Mouse (Mus musculus) layer of hippocampus, adult 2 months (tissue): ENCODE data around the gene Iqgap1. TPM values are rescaled to one million over a fixed set of nuclear protein-coding genes. Genes with fewer than 3 reads are reported as not detected.
A peak's percentile ranks its signal among the peaks of the same experiment; 100 is the strongest.

Source experiments
- DNase-seq, 2 experiments: peaks; one replicate each; pipeline ENCODE4 v3.0.0; 2022; ENCODE audit warnings: low spot score in 2 of 2
- H3K27ac ChIP-seq: fragments of 200-600 bp; 2 replicates; pipeline ENCODE4 v1.8.1; 2022
- H3K4me3 ChIP-seq: fragments of 200-600 bp; 2 replicates; pipeline ENCODE4 v1.8.1; 2022; ENCODE audit warnings: mild to moderate bottlenecking
- CTCF ChIP-seq: fragments of 200-600 bp; conservative IDR thresholded peaks from 2 replicates; pipeline ENCODE4 v1.8.1; 2022; ENCODE audit warnings: antibody characterized with exemption, mild to moderate bottlenecking, moderate library complexity
- total RNA-seq, 2 experiments: library from RNA; stranded (reverse); gene quantifications; 2 replicates each; pipeline ENCODE4 v1.2.3; 2021

The Iqgap1 gene
- total RNA-seq, 2 experiments from 2014 or later: 19.4 to 21.6 TPM

GRCm38 (mm10) chr7:80853218-80853617, 27.4 kb upstream of the Iqgap1 start:
- H3K27ac ChIP-seq: no peak overlapping the region
- H3K4me3 ChIP-seq: no peak overlapping the region
- peak; percentile 61 for TF ChIP-seq CTCF
- no peak for DNase-seq

- DNase-seq: no peak
- H3K4me3 ChIP-seq: no peak overlapping the region
- TF ChIP-seq CTCF: no peak
- H3K27ac ChIP-seq: no peak overlapping the region
These were observed 24.7 kb upstream of the Iqgap1 start for GRCm38 (mm10) chr7:80850520-80850919.

GRCm38 (mm10) chr7:80849710-80850109, 23.9 kb upstream of the Iqgap1 start:
- peak; percentile 99 for TF ChIP-seq CTCF
- peak; percentile 49 to 57 for DNase-seq
- H3K4me3 ChIP-seq: no peak overlapping the region
- no peak overlapping the region for H3K27ac ChIP-seq

- no peak for DNase-seq
- Histone ChIP-seq H3K27ac (no peak overlapping the region), H3K4me3 (no peak overlapping the region)
- TF ChIP-seq CTCF: no peak
These were observed 23.5 kb upstream of the Iqgap1 start for GRCm38 (mm10) chr7:80849267-80849666.

- no peak overlapping the region for H3K27ac ChIP-seq
- DNase-seq: no peak
- no peak for TF ChIP-seq CTCF
- H3K4me3 ChIP-seq: no peak overlapping the region
These were observed 20.9 kb upstream of the Iqgap1 start for GRCm38 (mm10) chr7:80846709-80847108.

- Histone ChIP-seq H3K27ac (no peak overlapping the region), H3K4me3 (no peak overlapping the region)
- no peak for DNase-seq
- no peak for TF ChIP-seq CTCF
These were observed 20.5 kb upstream of the Iqgap1 start for GRCm38 (mm10) chr7:80846280-80846678.

GRCm38 (mm10) chr7:80845621-80846279, 20.0 kb upstream of the Iqgap1 start:
- Histone ChIP-seq H3K27ac (no peak overlapping the region), H3K4me3 (no peak overlapping the region)
- TF ChIP-seq CTCF: no peak
- DNase-seq: no peak

- no peak overlapping the region for H3K4me3 ChIP-seq
- no peak for DNase-seq
- H3K27ac ChIP-seq: no peak overlapping the region
- no peak for TF ChIP-seq CTCF
These were observed 18.9 kb upstream of the Iqgap1 start for GRCm38 (mm10) chr7:80844691-80845090.

- no peak overlapping the region for H3K4me3 ChIP-seq
- TF ChIP-seq CTCF: no peak
- H3K27ac ChIP-seq: no peak overlapping the region
- no peak for DNase-seq
These were observed 18.3 kb upstream of the Iqgap1 start for GRCm38 (mm10) chr7:80843910-80844640.

GRCm38 (mm10) chr7:80843176-80843575, 17.4 kb upstream of the Iqgap1 start:
- H3K4me3 ChIP-seq: no peak overlapping the region
- TF ChIP-seq CTCF: no peak
- no peak overlapping the region for H3K27ac ChIP-seq
- DNase-seq: no peak

- no peak for TF ChIP-seq CTCF
- Histone ChIP-seq H3K27ac (no peak overlapping the region), H3K4me3 (no peak overlapping the region)
- DNase-seq: no peak
These were observed 16.4 kb upstream of the Iqgap1 start for GRCm38 (mm10) chr7:80842132-80842531.

- Histone ChIP-seq H3K27ac (no peak overlapping the region), H3K4me3 (no peak overlapping the region)
- no peak for TF ChIP-seq CTCF
- no peak for DNase-seq
These were observed 15.2 kb upstream of the Iqgap1 start for GRCm38 (mm10) chr7:80840937-80841336.

GRCm38 (mm10) chr7:80840241-80840640, 14.5 kb upstream of the Iqgap1 start:
- no peak for TF ChIP-seq CTCF
- Histone ChIP-seq H3K27ac (no peak overlapping the region), H3K4me3 (no peak overlapping the region)
- DNase-seq: no peak

GRCm38 (mm10) chr7:80839755-80840154, 14.0 kb upstream of the Iqgap1 start:
- H3K27ac ChIP-seq: no peak overlapping the region
- no peak overlapping the region for H3K4me3 ChIP-seq
- TF ChIP-seq CTCF: no peak
- DNase-seq: no peak
